Mouse (Mus musculus): ENCODE measurements at regions not wholly inside any gene's neighbourhood (a gene's known extent, or its start where the extent isn't known, plus 50 kb on each side); places are given as distances from the start of the nearest gene placed in this dataset.

DNA sequence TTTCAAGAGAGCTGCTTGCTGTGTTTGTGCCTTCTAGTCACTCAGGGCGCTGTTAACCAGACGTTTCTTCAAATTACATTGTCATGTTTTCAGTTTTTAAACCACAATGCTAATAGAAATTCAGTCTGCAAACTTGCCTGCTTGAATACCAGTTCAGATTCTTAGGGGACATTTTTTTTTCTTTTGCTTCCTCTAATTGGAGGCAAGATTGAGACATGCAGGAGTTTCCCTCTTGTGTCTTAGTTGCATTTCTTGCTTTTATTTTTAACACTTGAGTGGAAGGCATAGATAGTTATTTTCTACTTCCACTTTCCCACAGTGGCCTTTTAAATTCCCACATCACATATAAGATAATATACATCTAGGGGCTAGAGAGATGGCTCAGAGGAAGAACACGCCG is 246.8 kb downstream of the Grpr start:
- TF ChIP-seq POLR2A (IDR thresholded peaks at IDR 0.05; ENCODE audit: borderline replicate concordance, low read depth, low read length), result no peak
- TF ChIP-seq CTCF (IDR thresholded peaks at IDR 0.05; ENCODE audit: low read depth, low read length), result no peak
- Histone ChIP-seq H3K27ac (ENCODE audit: insufficient read depth, low read depth, low read length) (peak overlapping the region; percentile 78), H3K4me3 (ENCODE audit: insufficient read depth, low read length) (no peak overlapping the region), H3K4me1 (ENCODE audit: control insufficient read depth, insufficient read depth, low read length) (peaks cover 29% of the 10 kb centered on the region)

DNA sequence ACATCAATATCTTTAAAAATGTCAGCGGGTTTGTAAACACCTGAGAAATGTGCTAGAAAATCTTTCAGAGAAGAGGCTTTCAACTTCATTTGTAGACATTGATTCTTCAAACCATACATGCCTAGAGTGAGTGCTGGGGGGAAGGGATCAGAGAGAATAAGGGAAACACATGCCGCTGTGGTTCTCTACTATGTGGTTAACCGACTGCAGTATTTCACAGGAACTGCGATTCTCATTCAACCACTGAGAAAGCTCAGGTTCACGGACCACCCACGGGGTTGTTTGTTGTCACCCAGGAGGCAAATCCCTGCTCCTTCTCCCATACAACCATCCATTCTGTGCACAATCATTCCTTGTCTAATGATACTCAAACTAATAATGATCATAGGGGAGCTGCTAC is 248.4 kb downstream of the Grpr start:
- Histone ChIP-seq H3K27ac (ENCODE audit: insufficient read depth, low read depth, low read length) (no peak overlapping the region), H3K4me3 (ENCODE audit: insufficient read depth, low read length) (no peak overlapping the region), H3K4me1 (ENCODE audit: control insufficient read depth, insufficient read depth, low read length) (peaks cover 29% of the 10 kb centered on the region)
- TF ChIP-seq CTCF (IDR thresholded peaks at IDR 0.05; ENCODE audit: low read depth, low read length), result no peak
- no peak for TF ChIP-seq POLR2A (IDR thresholded peaks at IDR 0.05; ENCODE audit: borderline replicate concordance, low read depth, low read length)

DNA sequence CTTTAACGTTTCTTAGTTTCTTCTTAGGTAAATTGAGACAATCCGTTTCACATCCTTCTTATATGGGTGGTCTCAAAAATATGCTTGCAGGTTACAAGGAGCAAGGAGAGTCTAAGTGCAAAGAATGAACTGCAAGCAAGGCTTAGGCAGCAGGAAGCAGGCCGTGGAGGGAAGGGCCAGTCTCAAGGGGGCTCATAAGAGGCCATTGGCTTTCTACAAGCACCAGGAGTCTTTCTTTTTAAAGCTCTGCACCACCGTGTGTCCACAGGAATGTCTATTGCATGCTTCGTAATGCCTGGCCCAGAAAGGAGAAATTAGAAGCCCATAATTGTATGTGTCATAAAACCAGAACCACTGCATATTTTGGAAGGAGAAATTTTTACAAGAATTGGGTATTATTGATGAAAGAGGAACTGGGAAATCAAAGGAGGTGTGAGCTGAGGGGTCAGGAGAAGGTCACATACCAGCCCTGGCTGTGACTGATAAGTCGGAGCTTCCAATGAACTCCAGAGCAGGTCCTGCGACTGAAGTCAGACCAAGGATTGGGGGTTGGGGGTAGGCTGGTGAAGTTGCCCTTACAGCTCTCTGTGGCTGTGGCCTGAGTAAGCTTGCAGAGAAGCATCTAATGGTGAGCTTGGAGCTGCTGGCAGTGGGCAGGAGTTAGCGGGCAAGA is 252.4 kb downstream of the Grpr start:
- TF ChIP-seq CTCF (IDR thresholded peaks at IDR 0.05; ENCODE audit: low read depth, low read length) (no peak), POLR2A (IDR thresholded peaks at IDR 0.05; ENCODE audit: borderline replicate concordance, low read depth, low read length) (no peak)
- Histone ChIP-seq H3K4me1 (ENCODE audit: control insufficient read depth, insufficient read depth, low read length) (peaks cover 19% of the 10 kb centered on the region), H3K27ac (ENCODE audit: insufficient read depth, low read depth, low read length) (no peak overlapping the region), H3K4me3 (ENCODE audit: insufficient read depth, low read length) (no peak overlapping the region)

DNA sequence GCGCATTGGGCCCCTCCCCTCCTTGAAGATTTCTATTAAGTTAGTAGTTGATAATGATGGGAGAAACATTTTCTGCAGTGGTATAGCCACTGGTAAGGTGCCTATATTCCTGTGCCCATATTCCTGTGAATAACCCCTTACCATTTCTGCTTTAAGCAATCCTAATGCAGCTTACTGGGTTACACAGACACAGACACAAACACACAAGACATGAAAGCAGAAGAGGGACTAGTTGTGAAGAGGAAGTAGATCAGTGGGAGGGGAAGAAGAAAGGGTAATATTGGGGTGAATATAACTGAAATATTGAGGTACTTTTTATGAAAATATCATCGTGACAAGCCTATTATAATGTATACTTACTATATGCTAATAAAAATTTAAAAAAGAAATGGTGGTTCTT is 288.2 kb downstream of the Grpr start:
- no peaks in the 10 kb centered on the region for H3K4me1 ChIP-seq (ENCODE audit: control insufficient read depth, insufficient read depth, low read length)
- H3K4me3 ChIP-seq (ENCODE audit: insufficient read depth, low read length), result no peak overlapping the region
- TF ChIP-seq POLR2A (IDR thresholded peaks at IDR 0.05; ENCODE audit: borderline replicate concordance, low read depth, low read length), result no peak
- no peak for TF ChIP-seq CTCF (IDR thresholded peaks at IDR 0.05; ENCODE audit: low read depth, low read length)
- H3K27ac ChIP-seq (ENCODE audit: insufficient read depth, low read depth, low read length), result no peak overlapping the region

DNA sequence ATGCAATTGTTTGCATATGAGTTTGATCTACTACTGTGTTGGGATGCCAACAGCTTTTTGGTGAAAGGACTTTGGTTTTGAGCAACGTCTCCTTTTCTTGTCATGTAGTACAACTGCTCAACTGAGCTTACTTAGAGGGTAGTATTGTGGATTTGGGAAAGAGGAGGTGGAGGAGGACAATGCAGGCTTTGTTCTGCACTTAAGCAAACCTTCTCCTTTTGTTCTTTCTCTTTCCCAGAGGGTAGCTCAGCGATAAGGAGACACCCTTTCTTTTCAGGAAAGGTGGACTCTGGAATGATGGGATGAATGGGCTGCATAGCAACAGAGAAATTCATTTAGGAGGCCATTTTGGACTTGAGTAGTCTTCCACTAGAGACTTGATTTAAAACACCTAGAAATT is 288.6 kb upstream of the S100g start:
- TF ChIP-seq POLR2A (IDR thresholded peaks at IDR 0.05; ENCODE audit: borderline replicate concordance, low read depth, low read length), result no peak
- no peak for TF ChIP-seq CTCF (IDR thresholded peaks at IDR 0.05; ENCODE audit: low read depth, low read length)
- H3K4me1 ChIP-seq (ENCODE audit: control insufficient read depth, insufficient read depth, low read length), result no peaks in the 10 kb centered on the region
- H3K27ac ChIP-seq (ENCODE audit: insufficient read depth, low read depth, low read length), result no peak overlapping the region
- H3K4me3 ChIP-seq (ENCODE audit: insufficient read depth, low read length), result no peak overlapping the region

DNA sequence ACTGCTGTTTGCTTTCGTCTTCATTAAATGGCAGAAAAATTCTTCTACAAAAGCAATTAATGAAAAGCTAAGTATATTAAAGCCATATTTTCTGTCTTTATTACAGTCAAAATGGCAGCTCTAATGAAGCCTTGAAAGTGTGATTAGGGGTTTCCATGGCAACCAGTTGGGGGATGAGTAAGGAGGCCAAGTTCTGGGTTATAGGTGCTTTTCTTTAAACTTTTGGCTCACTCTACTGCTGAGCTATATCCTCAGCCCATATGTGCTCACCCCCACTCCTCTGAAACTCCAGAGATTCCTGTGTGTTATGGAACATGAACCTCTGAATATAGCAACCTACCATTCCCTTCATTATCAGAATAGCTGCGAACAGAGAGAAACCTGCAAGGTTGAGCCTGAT is 240.9 kb upstream of the S100g start:
- TF ChIP-seq POLR2A (IDR thresholded peaks at IDR 0.05; ENCODE audit: borderline replicate concordance, low read depth, low read length) (no peak), CTCF (IDR thresholded peaks at IDR 0.05; ENCODE audit: low read depth, low read length) (no peak)
- Histone ChIP-seq H3K4me3 (ENCODE audit: insufficient read depth, low read length) (no peak overlapping the region), H3K4me1 (ENCODE audit: control insufficient read depth, insufficient read depth, low read length) (no peaks in the 10 kb centered on the region), H3K27ac (ENCODE audit: insufficient read depth, low read depth, low read length) (no peak overlapping the region)

DNA sequence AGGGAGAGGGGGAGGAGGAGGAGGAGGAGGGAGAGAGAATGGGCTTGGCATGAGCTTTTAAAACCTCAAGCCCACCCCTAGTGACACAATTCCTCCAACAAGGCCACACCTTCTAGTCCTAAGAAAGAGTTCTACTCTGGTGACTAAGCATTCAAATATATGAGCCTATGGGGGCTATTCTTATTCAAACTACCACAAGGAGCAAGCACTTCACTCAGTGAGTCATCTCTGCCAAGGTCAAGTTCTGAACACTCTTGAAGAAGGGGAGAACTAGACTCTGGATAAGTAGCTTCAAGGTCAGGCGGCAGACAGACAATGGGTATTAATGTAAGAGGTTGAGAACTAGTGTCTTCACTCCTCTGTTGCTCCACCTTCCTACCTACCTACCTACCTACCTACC is 239.0 kb upstream of the S100g start:
- no peaks in the 10 kb centered on the region for H3K4me1 ChIP-seq (ENCODE audit: control insufficient read depth, insufficient read depth, low read length)
- TF ChIP-seq POLR2A (IDR thresholded peaks at IDR 0.05; ENCODE audit: borderline replicate concordance, low read depth, low read length) (no peak), CTCF (IDR thresholded peaks at IDR 0.05; ENCODE audit: low read depth, low read length) (no peak)
- no peak overlapping the region for H3K27ac ChIP-seq (ENCODE audit: insufficient read depth, low read depth, low read length)
- H3K4me3 ChIP-seq (ENCODE audit: insufficient read depth, low read length), result no peak overlapping the region

DNA sequence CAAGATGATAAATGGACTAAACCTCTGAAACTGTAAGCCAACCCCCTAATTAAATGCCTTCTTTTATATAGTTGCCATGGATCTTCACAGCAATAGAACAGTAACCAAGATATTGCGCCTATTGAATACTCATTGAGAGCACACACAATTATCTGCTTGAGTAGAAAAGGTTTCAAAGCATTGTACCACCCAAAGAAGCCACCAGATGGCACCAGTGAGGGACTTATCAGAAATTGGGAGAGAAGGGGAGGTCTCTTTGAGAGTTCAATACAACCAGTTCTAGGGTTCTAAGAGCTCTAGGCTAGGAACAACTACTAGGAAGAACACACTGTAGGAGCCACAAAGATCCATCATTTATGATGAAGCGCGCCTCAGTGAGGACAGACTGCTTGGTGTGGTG is 217.2 kb upstream of the S100g start:
- Histone ChIP-seq H3K27ac (ENCODE audit: insufficient read depth, low read depth, low read length) (no peak overlapping the region), H3K4me1 (ENCODE audit: control insufficient read depth, insufficient read depth, low read length) (no peaks in the 10 kb centered on the region), H3K4me3 (ENCODE audit: insufficient read depth, low read length) (no peak overlapping the region)
- TF ChIP-seq POLR2A (IDR thresholded peaks at IDR 0.05; ENCODE audit: borderline replicate concordance, low read depth, low read length), result no peak

DNA sequence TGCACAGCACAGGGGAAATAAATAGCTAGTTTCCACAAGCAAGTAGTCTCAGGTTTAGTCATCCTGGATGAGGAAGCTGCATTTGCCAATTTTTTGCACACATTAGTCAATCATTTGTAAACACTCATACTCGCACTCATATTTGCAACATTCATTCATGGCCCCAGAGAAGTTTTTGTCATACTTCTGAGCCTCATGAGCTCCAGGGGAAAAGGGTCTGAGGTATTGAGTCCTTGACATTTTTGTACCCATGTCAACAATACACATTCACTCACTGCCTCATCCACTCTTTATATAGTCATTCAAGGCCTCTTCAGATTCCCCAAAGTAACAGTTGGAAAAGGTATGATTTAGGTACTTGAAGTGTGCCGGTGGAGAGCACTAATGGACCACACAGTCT is 200.4 kb upstream of the S100g start:
- Histone ChIP-seq H3K27ac (ENCODE audit: insufficient read depth, low read depth, low read length) (no peak overlapping the region), H3K4me3 (ENCODE audit: insufficient read depth, low read length) (no peak overlapping the region), H3K4me1 (ENCODE audit: control insufficient read depth, insufficient read depth, low read length) (0 out of 2 replicates have a peak, but pooled peaks cover 2% of the 10 kb centered on the region)
- no peak for TF ChIP-seq CTCF (IDR thresholded peaks at IDR 0.05; ENCODE audit: low read depth, low read length)
- no peak for TF ChIP-seq POLR2A (IDR thresholded peaks at IDR 0.05; ENCODE audit: borderline replicate concordance, low read depth, low read length)

DNA sequence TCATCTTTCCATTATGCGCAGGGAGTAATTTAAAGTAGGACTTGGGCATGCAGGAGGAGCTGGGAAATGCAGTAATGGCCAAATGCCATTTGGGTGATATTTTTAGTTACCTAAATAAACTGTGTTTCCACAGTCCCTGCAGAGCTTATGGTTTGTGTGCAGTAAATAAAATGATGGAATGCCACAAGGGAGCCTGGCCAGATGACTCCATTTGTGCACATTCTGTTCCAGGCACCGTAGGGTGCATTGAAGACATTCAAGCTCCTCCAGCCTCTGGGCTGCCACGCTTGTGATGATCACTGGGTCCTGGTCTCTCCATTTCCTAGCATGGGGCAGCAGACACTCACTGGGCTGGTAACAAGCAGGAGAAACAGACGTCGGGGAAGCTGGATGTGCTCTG is 190.9 kb upstream of the S100g start:
- TF ChIP-seq POLR2A (IDR thresholded peaks at IDR 0.05; ENCODE audit: borderline replicate concordance, low read depth, low read length) (no peak), CTCF (IDR thresholded peaks at IDR 0.05; ENCODE audit: low read depth, low read length) (no peak)
- 0 out of 2 replicates have a peak, but pooled peaks cover 2% of the 10 kb centered on the region for H3K4me1 ChIP-seq (ENCODE audit: control insufficient read depth, insufficient read depth, low read length)

DNA sequence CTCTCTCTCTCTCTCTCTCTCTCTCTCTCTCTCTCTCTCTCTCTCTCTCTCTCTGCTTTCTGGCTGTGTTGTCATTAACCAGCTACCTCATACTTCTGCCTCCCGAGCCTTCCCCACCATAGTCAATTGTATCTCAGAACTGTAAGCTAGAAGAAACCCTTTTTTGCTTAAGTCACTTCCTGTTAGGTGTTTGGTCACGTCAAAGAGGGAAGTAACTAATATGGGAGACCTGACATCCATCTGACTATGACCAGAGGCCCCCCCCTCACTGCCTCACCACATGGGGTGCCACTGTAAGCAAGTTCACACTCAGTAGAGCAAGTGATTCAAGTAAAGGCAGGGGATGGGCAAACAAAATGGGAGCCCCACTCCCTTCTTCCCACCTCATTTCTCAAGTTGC is 187.6 kb upstream of the S100g start:
- H3K4me3 ChIP-seq (ENCODE audit: insufficient read depth, low read length), result no peak overlapping the region
- no peak for TF ChIP-seq POLR2A (IDR thresholded peaks at IDR 0.05; ENCODE audit: borderline replicate concordance, low read depth, low read length)
- no peak for TF ChIP-seq CTCF (IDR thresholded peaks at IDR 0.05; ENCODE audit: low read depth, low read length)
- H3K4me1 ChIP-seq (ENCODE audit: control insufficient read depth, insufficient read depth, low read length), result 0 out of 2 replicates have a peak, but pooled peaks cover 2% of the 10 kb centered on the region
- no peak overlapping the region for H3K27ac ChIP-seq (ENCODE audit: insufficient read depth, low read depth, low read length)

More for the DNA sequence above, 190.9 kb upstream of the S100g start:
- H3K4me3 ChIP-seq (ENCODE audit: insufficient read depth, low read length), result no peak overlapping the region
- no peak overlapping the region for H3K27ac ChIP-seq (ENCODE audit: insufficient read depth, low read depth, low read length)

All from bone marrow macrophage, adult 2 months (primary cell).